Mouse (Mus musculus) cerebellum, adult 2 months (tissue): ENCODE measurements around the gene Apol6.

Source experiments
- CTCF ChIP-seq: fragments of 200-500 bp; IDR thresholded peaks from 2 replicates; pipeline ENCODE4 v1.5.1; 2011; ENCODE audit warnings: low read depth, mild to moderate bottlenecking, control low read depth, low read length, moderate library complexity, borderline replicate concordance; ENCODE audit not compliant: insufficient read depth
- POLR2A ChIP-seq: fragments of 200-500 bp; IDR thresholded peaks from 2 replicates; pipeline ENCODE4 v1.6.1; 2011; ENCODE audit warnings: low read length, control low read depth, borderline replicate concordance; ENCODE audit not compliant: insufficient read depth

DNA sequence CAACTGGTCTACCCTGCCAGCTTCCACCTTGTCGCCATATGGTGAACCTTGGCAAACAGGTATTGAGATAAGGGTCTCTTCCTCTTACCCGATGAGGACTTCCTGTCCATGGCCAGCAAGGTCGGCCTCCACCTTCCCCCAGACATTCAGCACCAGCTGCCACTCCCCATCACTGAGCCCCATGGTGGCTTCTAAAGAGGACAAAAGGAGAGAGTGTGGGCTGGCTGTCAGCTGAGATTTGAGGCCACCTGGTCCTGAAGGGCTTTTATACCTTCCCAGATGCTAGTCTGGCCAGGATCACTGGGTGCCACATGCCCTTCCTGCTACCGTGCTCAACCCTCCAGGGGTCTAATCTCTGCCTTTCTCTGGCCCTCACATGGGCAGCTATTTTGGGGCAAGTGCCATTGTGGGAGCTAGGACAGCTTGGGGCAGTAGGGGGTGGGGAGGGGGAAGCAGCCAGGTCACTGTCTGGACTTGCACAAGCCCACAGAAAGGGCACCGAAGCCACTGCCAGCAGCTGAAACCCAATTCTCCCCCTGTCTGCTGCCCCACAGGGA is 22.1 kb upstream of the Apol6 start:
- TF ChIP-seq CTCF (no peak), POLR2A (no peak)
